Mouse (Mus musculus): ENCODE measurements at regions not wholly inside any gene's neighbourhood (a gene's known extent, or its start where the extent isn't known, plus 50 kb on each side); places are given as distances from the start of the nearest gene placed in this dataset.

DNA sequence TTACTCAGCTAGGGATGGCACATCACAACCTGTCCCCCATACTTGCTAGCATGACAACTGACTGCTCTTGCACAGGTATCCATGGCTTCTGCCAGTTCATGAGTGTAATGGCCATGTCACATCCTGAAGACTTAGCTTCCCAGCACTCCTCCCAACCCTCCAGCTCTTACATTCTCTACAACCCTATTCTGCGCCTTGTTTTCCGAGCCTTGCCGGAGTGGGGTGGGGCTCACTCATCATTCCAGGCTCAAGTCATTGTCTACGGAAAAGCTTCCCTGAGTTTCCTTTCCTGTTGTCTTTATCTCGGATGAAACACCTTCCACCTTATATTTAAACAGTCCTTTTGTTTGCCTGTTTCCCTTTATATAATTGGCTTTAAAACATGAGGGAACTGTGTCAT lies 69.6 kb downstream of the Prdm13 start:
- no peak for TF ChIP-seq MAFK (IDR thresholded peaks at IDR 0.05; ENCODE audit: insufficient read depth, low read depth, low read length)
- no peak for TF ChIP-seq ZC3H11A (IDR thresholded peaks at IDR 0.05; ENCODE audit: borderline replicate concordance, low read depth, low read length)
- TF ChIP-seq CHD2 (IDR thresholded peaks at IDR 0.05; ENCODE audit: low read depth, low read length) = no peak
- no peak for TF ChIP-seq HCFC1 (IDR thresholded peaks at IDR 0.05; ENCODE audit: borderline replicate concordance, insufficient read depth, low read length)
- TF ChIP-seq ZNF384 (IDR thresholded peaks at IDR 0.05; ENCODE audit: low read depth, low read length) = no peak
